Mouse (Mus musculus): ENCODE results near the gene Adamts3. TPM values are rescaled to one million over a fixed set of nuclear protein-coding genes. Genes with fewer than 3 reads are reported as not detected.

Adamts3 gene
- polyA plus RNA-seq, 1 experiment from 2014 or later, result 0.51 TPM

GRCm38 (mm10) chr5:89800181-89800816 is 82.8 kb downstream of the Adamts3 start:
- H3K4me1 ChIP-seq (ENCODE audit: insufficient read depth), result no peaks in the 10 kb centered on the region
- no peaks in the 10 kb centered on the region for H3K36me3 ChIP-seq (replicated peaks; ENCODE audit: insufficient read depth, low read length)
- H3K27ac ChIP-seq (ENCODE audit: low read depth), result no peak overlapping the region
- DNase-seq (no peak), ATAC-seq (no peak)
- no peak overlapping the region for H3K4me3 ChIP-seq (ENCODE audit: low read depth, low read length)
- no peak overlapping the region for H3K4me2 ChIP-seq (ENCODE audit: low read depth, low read length)
- 82% methylated on average over 5 of the region's 5 CpGs for WGBS (ENCODE audit: insufficient replicate concordance)
- H3K9ac ChIP-seq (replicated peaks), result no peak overlapping the region
- no peaks in the 10 kb centered on the region for H3K9me3 ChIP-seq (ENCODE audit: low read length)
- TF ChIP-seq EP300 (IDR thresholded peaks at IDR 0.05; ENCODE audit: low read depth) (no peak), CTCF (IDR thresholded peaks at IDR 0.05; ENCODE audit: low read depth) (no peak)
- no peaks in the 10 kb centered on the region for H3K27me3 ChIP-seq (ENCODE audit: insufficient read depth, low read length)

DNA sequence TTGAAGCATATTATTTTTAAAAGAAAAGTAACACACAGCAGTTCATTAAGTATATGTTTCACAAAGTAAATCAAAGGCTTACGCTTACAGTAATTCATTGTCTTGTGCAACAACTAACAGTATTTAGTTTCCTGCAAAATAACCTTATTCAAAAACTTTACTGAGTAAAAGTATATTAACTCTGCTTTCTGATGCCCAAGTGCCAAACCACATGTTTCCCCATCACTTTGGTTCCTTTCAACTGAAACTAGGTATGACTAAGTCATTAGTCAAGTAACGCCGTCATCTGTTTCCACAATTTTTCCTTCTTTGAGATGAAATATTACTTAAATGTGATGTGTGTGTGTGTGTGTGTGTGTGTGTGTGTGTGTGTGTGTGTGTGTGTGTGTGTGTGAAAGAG is 89.4 kb downstream of the Adamts3 start:
- Histone ChIP-seq H3K27me3 (ENCODE audit: insufficient read depth, low read length) (no peaks in the 10 kb centered on the region), H3K9me3 (ENCODE audit: low read length) (no peaks in the 10 kb centered on the region), H3K36me3 (replicated peaks; ENCODE audit: insufficient read depth, low read length) (no peaks in the 10 kb centered on the region), H3K4me3 (ENCODE audit: low read depth, low read length) (no peak overlapping the region), H3K4me1 (ENCODE audit: insufficient read depth) (no peaks in the 10 kb centered on the region), H3K27ac (ENCODE audit: low read depth) (no peak overlapping the region), H3K9ac (replicated peaks) (no peak overlapping the region), H3K4me2 (ENCODE audit: low read depth, low read length) (no peak overlapping the region)
- no peak for DNase-seq
- ATAC-seq, result no peak
- TF ChIP-seq CTCF (IDR thresholded peaks at IDR 0.05; ENCODE audit: low read depth) (no peak), EP300 (IDR thresholded peaks at IDR 0.05; ENCODE audit: low read depth) (no peak)
- 95% methylated on average over 3 of the region's 3 CpGs for WGBS (ENCODE audit: insufficient replicate concordance)

DNA sequence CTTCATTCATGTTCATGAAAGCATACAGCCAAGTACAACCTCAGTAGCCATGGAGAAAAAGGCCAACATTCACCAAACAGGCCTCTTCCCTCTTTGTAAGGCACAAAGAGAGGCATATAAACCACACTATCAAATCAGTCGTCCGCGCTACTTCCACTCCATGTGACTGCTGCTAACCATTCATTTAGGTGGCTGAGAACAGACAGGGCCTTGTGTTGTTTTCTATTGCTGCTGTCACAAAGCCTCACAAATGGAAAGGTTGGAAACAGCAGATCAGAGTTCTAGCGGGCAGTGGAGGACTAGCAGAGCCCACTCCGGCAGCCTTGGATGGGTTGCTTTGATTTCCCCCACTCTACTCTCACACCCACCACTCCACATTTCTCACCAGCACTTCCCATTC is 98.5 kb downstream of the Adamts3 start:
- Histone ChIP-seq H3K9me3 (ENCODE audit: low read length) (no peaks in the 10 kb centered on the region), H3K4me3 (ENCODE audit: low read depth, low read length) (no peak overlapping the region), H3K36me3 (replicated peaks; ENCODE audit: insufficient read depth, low read length) (no peaks in the 10 kb centered on the region), H3K4me2 (ENCODE audit: low read depth, low read length) (no peak overlapping the region), H3K4me1 (ENCODE audit: insufficient read depth) (no peaks in the 10 kb centered on the region), H3K9ac (replicated peaks) (no peak overlapping the region), H3K27me3 (ENCODE audit: insufficient read depth, low read length) (no peaks in the 10 kb centered on the region), H3K27ac (ENCODE audit: low read depth) (no peak overlapping the region)
- DNase-seq, result no peak
- ATAC-seq, result no peak
- TF ChIP-seq CTCF (IDR thresholded peaks at IDR 0.05; ENCODE audit: low read depth), result no peak
- TF ChIP-seq EP300 (IDR thresholded peaks at IDR 0.05; ENCODE audit: low read depth), result no peak
- WGBS (ENCODE audit: insufficient replicate concordance), result 88% methylated on average over 5 of the region's 5 CpGs

- no peak for ATAC-seq
- Histone ChIP-seq H3K4me3 (ENCODE audit: low read depth, low read length) (no peak overlapping the region), H3K27me3 (ENCODE audit: insufficient read depth, low read length) (no peaks in the 10 kb centered on the region), H3K4me2 (ENCODE audit: low read depth, low read length) (no peak overlapping the region), H3K9me3 (ENCODE audit: low read length) (no peaks in the 10 kb centered on the region), H3K4me1 (ENCODE audit: insufficient read depth) (no peaks in the 10 kb centered on the region), H3K36me3 (replicated peaks; ENCODE audit: insufficient read depth, low read length) (no peaks in the 10 kb centered on the region), H3K27ac (ENCODE audit: low read depth) (no peak overlapping the region), H3K9ac (replicated peaks) (no peak overlapping the region)
- WGBS (ENCODE audit: insufficient replicate concordance), result 75% methylated on average over 2 of the region's 2 CpGs
- no peak for TF ChIP-seq CTCF (IDR thresholded peaks at IDR 0.05; ENCODE audit: low read depth)
- TF ChIP-seq EP300 (IDR thresholded peaks at IDR 0.05; ENCODE audit: low read depth), result no peak
- DNase-seq, result no peak
Observed at GRCm38 (mm10) chr5:89779823-89780222, 103.3 kb downstream of the Adamts3 start.

DNA sequence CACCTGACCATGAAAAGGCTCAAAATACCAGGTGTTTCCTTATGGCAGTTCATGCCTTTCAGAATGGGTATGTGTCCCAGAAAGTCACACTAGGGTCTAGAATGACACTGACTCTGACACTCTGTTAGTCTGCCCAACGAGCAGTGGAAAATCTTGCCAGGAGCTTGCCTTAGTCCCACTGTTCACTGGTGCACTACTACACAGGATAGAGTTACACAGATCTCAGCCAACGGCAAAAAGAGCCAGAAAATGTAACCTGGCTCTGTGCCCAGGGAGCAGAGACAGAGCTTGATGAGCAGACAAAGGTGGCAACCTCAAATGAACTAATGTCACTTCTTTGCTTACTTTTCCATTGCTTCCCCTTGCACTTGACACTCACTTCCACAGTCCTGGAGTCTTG is 104.5 kb downstream of the Adamts3 start:
- Histone ChIP-seq H3K36me3 (replicated peaks; ENCODE audit: insufficient read depth, low read length) (no peaks in the 10 kb centered on the region), H3K27ac (ENCODE audit: low read depth) (no peak overlapping the region), H3K27me3 (ENCODE audit: insufficient read depth, low read length) (no peaks in the 10 kb centered on the region), H3K9me3 (ENCODE audit: low read length) (no peaks in the 10 kb centered on the region), H3K9ac (replicated peaks) (no peak overlapping the region), H3K4me1 (ENCODE audit: insufficient read depth) (no peaks in the 10 kb centered on the region), H3K4me3 (ENCODE audit: low read depth, low read length) (no peak overlapping the region), H3K4me2 (ENCODE audit: low read depth, low read length) (no peak overlapping the region)
- DNase-seq (no peak), ATAC-seq (no peak)
- TF ChIP-seq CTCF (IDR thresholded peaks at IDR 0.05; ENCODE audit: low read depth) (no peak), EP300 (IDR thresholded peaks at IDR 0.05; ENCODE audit: low read depth) (no peak)
- WGBS (ENCODE audit: insufficient replicate concordance), result 70% methylated on average over 2 of the region's 2 CpGs

DNA sequence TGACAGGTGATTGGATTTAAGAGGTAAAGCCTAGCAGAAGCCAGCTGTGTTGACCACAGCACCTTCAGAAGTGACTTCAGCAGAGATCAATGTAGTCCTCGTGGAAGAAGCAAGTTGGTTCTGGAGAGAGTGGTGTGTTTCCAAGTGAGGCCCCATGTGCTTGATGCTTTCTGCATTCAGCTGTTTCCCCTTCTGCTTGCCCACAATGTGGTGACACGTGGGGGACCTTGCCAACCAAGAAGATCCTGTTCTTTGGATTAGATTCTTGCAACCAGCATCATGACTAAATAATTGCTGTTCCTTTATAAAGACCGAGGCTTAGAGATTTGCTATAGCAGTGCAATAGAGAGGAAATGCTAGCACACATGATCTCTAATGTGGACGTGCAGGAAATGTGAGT is 105.7 kb downstream of the Adamts3 start:
- Histone ChIP-seq H3K4me3 (ENCODE audit: low read depth, low read length) (no peak overlapping the region), H3K27ac (ENCODE audit: low read depth) (no peak overlapping the region), H3K36me3 (replicated peaks; ENCODE audit: insufficient read depth, low read length) (no peaks in the 10 kb centered on the region), H3K27me3 (ENCODE audit: insufficient read depth, low read length) (no peaks in the 10 kb centered on the region), H3K4me1 (ENCODE audit: insufficient read depth) (no peaks in the 10 kb centered on the region), H3K9me3 (ENCODE audit: low read length) (no peaks in the 10 kb centered on the region), H3K4me2 (ENCODE audit: low read depth, low read length) (no peak overlapping the region), H3K9ac (replicated peaks) (no peak overlapping the region)
- 57% methylated on average over 4 of the region's 4 CpGs for WGBS (ENCODE audit: insufficient replicate concordance)
- ATAC-seq (no peak), DNase-seq (no peak)
- no peak for TF ChIP-seq EP300 (IDR thresholded peaks at IDR 0.05; ENCODE audit: low read depth)
- no peak for TF ChIP-seq CTCF (IDR thresholded peaks at IDR 0.05; ENCODE audit: low read depth)
